22 mouse cellular contexts compared by ENCODE assay signal in genomic region chr7:99358371-99358770, GRCm38 (mm10). TPM values are rescaled to one million over a fixed set of nuclear protein-coding genes. Genes with fewer than 3 reads are reported as not detected.
"Had no signal": no experiment of that assay in that cellular context is flagged by ENCODE, and none has a peak within 500 bp of the region (broad histone marks: within the 10 kb centered on the region; RNA-seq: fewer than 3 reads in every experiment).

No protein-coding gene starts in this region.

- H3K4me2 ChIP-seq: intestine, embryonic 15.5 days; limb, embryonic 13.5 days; liver, embryonic 13.5 days; midbrain, embryonic 12.5 days; midbrain, embryonic 15.5 days; neural tube, embryonic 13.5 days had no signal

- H3K9me3 ChIP-seq: intestine, embryonic 15.5 days; limb, embryonic 13.5 days; liver, embryonic 13.5 days; midbrain, embryonic 15.5 days; neural tube, embryonic 13.5 days had no signal

- H3K27me3 ChIP-seq: intestine, embryonic 15.5 days; limb, embryonic 13.5 days; midbrain, embryonic 15.5 days; neural tube, embryonic 13.5 days had no signal

- H3K9ac ChIP-seq: intestine, embryonic 15.5 days; limb, embryonic 13.5 days; liver, embryonic 13.5 days; midbrain, embryonic 12.5 days; midbrain, embryonic 15.5 days; neural tube, embryonic 13.5 days had no signal

- H3K27ac ChIP-seq: intestine, embryonic 15.5 days; liver, embryonic 13.5 days; midbrain, embryonic 12.5 days; midbrain, embryonic 15.5 days; stomach, postnatal 0 days had no signal

- DNase-seq: kidney, adult 18-20 months; left cerebral cortex, postnatal 4 days; liver; liver, embryonic 13.5 days; lung, adult 2 months; lung, postnatal 14 days; lung, postnatal 4 days; right cerebral cortex, adult 18-20 months; right cerebral cortex, postnatal 14 days; right cerebral cortex, postnatal 4 days; thymus, adult 2 months; thymus, postnatal 14 days; thymus, postnatal 4 days had no signal

- H3K4me3 ChIP-seq: intestine, embryonic 15.5 days; limb, embryonic 13.5 days; liver, embryonic 13.5 days; midbrain, embryonic 12.5 days; midbrain, embryonic 15.5 days; myocyte; neural tube, embryonic 13.5 days had no signal

- H3K36me3 ChIP-seq: intestine, embryonic 15.5 days; limb, embryonic 13.5 days; liver, embryonic 13.5 days; midbrain, embryonic 12.5 days; midbrain, embryonic 15.5 days; neural tube, embryonic 13.5 days had no signal

- ATAC-seq: intestine, embryonic 15.5 days; midbrain, embryonic 15.5 days had no signal

RNA-seq across cellular contexts. Expression of gene Serpinh1, which starts 5.3 kb away (rescaled TPM):
- total RNA-seq: megakaryocyte-erythroid progenitor cell, adult 5-6 weeks; monocyte, adult 5-6 weeks had no signal
